Mouse (Mus musculus) cerebellum, adult 9-10 months (tissue): ENCODE data around the gene Jarid2.
A peak's percentile ranks its signal among the peaks of the same experiment; 100 is the strongest.
"Not testable (repeated sequence)": the region's sequence is repeated elsewhere in the genome, so short reads cannot be mapped to it uniquely, and the experiment has no call there.

Source experiments
- DNase-seq: peaks from one replicate; pipeline ENCODE4 v3.0.0; 2022

Gene Jarid2

GRCm38 (mm10) chr13:44729424-44729971 lies at the start of gene Jarid2:
Gene Jarid2 (plus strand): TSS chr13:44729474.
- DNase-seq = peak; percentile 71

GRCm38 (mm10) chr13:44681051-44681450 lies 48.2 kb upstream of the Jarid2 start:
- no peak for DNase-seq

GRCm38 (mm10) chr13:44688140-44688539 lies 41.1 kb upstream of the Jarid2 start:
- DNase-seq = no peak

- DNase-seq = no peak
Measured at GRCm38 (mm10) chr13:44697628-44698027, 31.6 kb upstream of the Jarid2 start.

- no peak for DNase-seq
Measured at GRCm38 (mm10) chr13:44704036-44704801, 25.1 kb upstream of the Jarid2 start.

GRCm38 (mm10) chr13:44705031-44705742 lies 24.1 kb upstream of the Jarid2 start:
- no peak for DNase-seq

- DNase-seq = no peak
Measured at GRCm38 (mm10) chr13:44705743-44706044, 23.6 kb upstream of the Jarid2 start.

- no peak for DNase-seq
Measured at GRCm38 (mm10) chr13:44706206-44706915, 22.9 kb upstream of the Jarid2 start.

GRCm38 (mm10) chr13:44707176-44707575 lies 22.1 kb upstream of the Jarid2 start:
- DNase-seq = no peak

GRCm38 (mm10) chr13:44708336-44709017 lies 20.8 kb upstream of the Jarid2 start:
- DNase-seq = no peak

- no peak for DNase-seq
Measured at GRCm38 (mm10) chr13:44709747-44710480, 19.4 kb upstream of the Jarid2 start.

GRCm38 (mm10) chr13:44711062-44711461 lies 18.2 kb upstream of the Jarid2 start:
- no peak for DNase-seq

GRCm38 (mm10) chr13:44711882-44712281 lies 17.4 kb upstream of the Jarid2 start:
- DNase-seq = no peak

- no peak for DNase-seq
Measured at GRCm38 (mm10) chr13:44715187-44715885, 13.9 kb upstream of the Jarid2 start.

GRCm38 (mm10) chr13:44717838-44718237 lies 11.4 kb upstream of the Jarid2 start:
- no peak for DNase-seq

- not testable (repeated sequence) for DNase-seq
Measured at GRCm38 (mm10) chr13:44718465-44718864, 10.8 kb upstream of the Jarid2 start.

GRCm38 (mm10) chr13:44720094-44720493 lies 9.2 kb upstream of the Jarid2 start:
- DNase-seq = no peak

- DNase-seq = no peak
Measured at GRCm38 (mm10) chr13:44721891-44722547, 7.3 kb upstream of the Jarid2 start.

GRCm38 (mm10) chr13:44723522-44723921 lies 5.8 kb upstream of the Jarid2 start:
- not testable (repeated sequence) for DNase-seq

GRCm38 (mm10) chr13:44728145-44728880 lies 961 bp upstream of the Jarid2 start:
- no peak for DNase-seq
